Mouse (Mus musculus) limb, embryonic 13.5 days (tissue): ENCODE results near the gene Pamr1. TPM values are rescaled to one million over a fixed set of nuclear protein-coding genes. Genes with fewer than 3 reads are reported as not detected.

Experiments
- ATAC-seq: fragments of 200-750 bp; cut with Nextera tagmentation; 2 replicates; pipeline ENCODE4 v1.8.0; 2017; ENCODE audit warnings: low read depth, moderate number of reproducible peaks, moderate TSS enrichment; ENCODE audit not compliant: low FRiP score
- H3K27ac ChIP-seq: fragments of 300-500 bp; sonication (generic); 2 replicates; pipeline ENCODE4 v1.5.1; 2015; ENCODE audit warnings: inconsistent platforms, mild to moderate bottlenecking, moderate library complexity
- H3K27me3 ChIP-seq: fragments of 300-500 bp; sonication (generic); 2 replicates; pipeline ENCODE4 v1.6.1; 2015; ENCODE audit warnings: mild to moderate bottlenecking, inconsistent platforms
- H3K36me3 ChIP-seq: fragments of 300-500 bp; sonication (generic); 2 replicates; pipeline ENCODE4 v1.6.1; 2015; ENCODE audit warnings: inconsistent platforms, mild to moderate bottlenecking, moderate library complexity
- H3K4me1 ChIP-seq: fragments of 300-500 bp; sonication (generic); 2 replicates; pipeline ENCODE4 v1.6.1; 2015; ENCODE audit warnings: inconsistent platforms
- H3K4me2 ChIP-seq: fragments of 300-500 bp; sonication (generic); replicated peaks from 2 replicates; pipeline ENCODE4 v1.6.1; 2015; ENCODE audit warnings: inconsistent platforms, mild to moderate bottlenecking, moderate library complexity
- H3K4me3 ChIP-seq: fragments of 300-500 bp; sonication (generic); 2 replicates; pipeline ENCODE4 v1.5.1; 2015; ENCODE audit warnings: moderate library complexity, mild to moderate bottlenecking, inconsistent platforms
- H3K9ac ChIP-seq: fragments of 300-500 bp; sonication (generic); 2 replicates; pipeline ENCODE4 v1.6.1; 2015; ENCODE audit warnings: mild to moderate bottlenecking, inconsistent platforms
- H3K9me3 ChIP-seq: fragments of 300-500 bp; sonication (generic); 2 replicates; pipeline ENCODE4 v1.6.1; 2016; ENCODE audit warnings: inconsistent platforms
- WGBS: fragments of 180-500 bp; shearing (Covaris S2); methylation state at CpG from one replicate; pipeline ENCODE4 v1.1.7; 2015; 5-methylcytosine and 5-hydroxymethylcytosine counted together
- polyA plus RNA-seq: library from polyadenylated mRNA; unstranded; fragments of >200 nt; fragmentation: Nextera tagmentation; extraction: Ambion mirVana; gene quantifications from 2 replicates; pipeline ENCODE4 v1.2.1, GENCODE M21; 2015

The Pamr1 gene
- polyA plus RNA-seq, 1 experiment from 2014 or later, result 58.4 TPM

GRCm38 (mm10) chr2:102674582-102674981, 124.8 kb downstream of the Pamr1 start:
- no peaks in the 10 kb centered on the region for H3K9me3 ChIP-seq
- WGBS, result 17% methylated on average over 2 of the region's 2 CpGs
- no peak overlapping the region for H3K4me2 ChIP-seq
- H3K27me3 ChIP-seq, result peaks cover 24% of the 10 kb centered on the region
- H3K27ac ChIP-seq, result no peak overlapping the region; the same call in 1 of the 2 replicates
- no peaks in the 10 kb centered on the region for H3K36me3 ChIP-seq
- H3K9ac ChIP-seq, result no peak overlapping the region
- ATAC-seq, result peak; percentile 24; the same call in 1 of the 2 replicates
- H3K4me1 ChIP-seq, result peaks cover 24% of the 10 kb centered on the region
- no peak overlapping the region for H3K4me3 ChIP-seq

- ATAC-seq, result no peak
- peak overlapping the region; percentile 39; the same call in 1 of the 2 replicates for H3K27ac ChIP-seq
- no peak overlapping the region for H3K4me3 ChIP-seq
- peaks cover 31% of the 10 kb centered on the region for H3K27me3 ChIP-seq
- H3K36me3 ChIP-seq, result no peaks in the 10 kb centered on the region
- WGBS, result 70% methylated on average over 6 of the region's 6 CpGs
- no peaks in the 10 kb centered on the region for H3K9me3 ChIP-seq
- no peak overlapping the region for H3K4me2 ChIP-seq
- peaks cover 24% of the 10 kb centered on the region for H3K4me1 ChIP-seq
- H3K9ac ChIP-seq, result no peak overlapping the region
These were observed 125.5 kb downstream of the Pamr1 start for GRCm38 (mm10) chr2:102675275-102675674.

- 92% methylated on average over 9 of the region's 9 CpGs for WGBS
- no peak overlapping the region for H3K9ac ChIP-seq
- no peak for ATAC-seq
- no peak overlapping the region for H3K4me2 ChIP-seq
- peaks cover 24% of the 10 kb centered on the region for H3K4me1 ChIP-seq
- peaks cover 38% of the 10 kb centered on the region for H3K27me3 ChIP-seq
- no peak overlapping the region; the same call in 1 of the 2 replicates for H3K27ac ChIP-seq
- no peaks in the 10 kb centered on the region for H3K36me3 ChIP-seq
- no peak overlapping the region for H3K4me3 ChIP-seq
- no peaks in the 10 kb centered on the region for H3K9me3 ChIP-seq
These were observed 127.0 kb downstream of the Pamr1 start for GRCm38 (mm10) chr2:102676716-102677312.

DNA sequence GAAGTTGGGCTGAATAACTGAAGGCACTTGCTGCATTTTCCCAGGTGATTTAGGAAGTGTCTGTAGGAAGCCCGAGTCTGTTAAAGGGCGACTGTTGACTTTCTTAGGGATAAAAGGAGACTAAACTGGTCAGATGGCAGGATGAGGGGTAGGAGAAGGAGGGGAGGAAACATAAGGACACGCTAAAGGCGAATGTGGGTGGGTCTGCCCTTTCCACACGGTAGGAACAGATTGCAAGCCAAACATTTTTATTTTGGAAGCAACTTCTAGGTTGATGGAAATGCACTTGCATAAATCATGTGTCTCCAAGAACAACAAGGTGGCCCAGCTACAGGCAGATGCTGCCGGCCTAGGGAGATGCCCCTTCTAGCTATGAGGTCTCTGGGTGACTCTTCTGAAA, 127.6 kb downstream of the Pamr1 start:
- no peaks in the 10 kb centered on the region for H3K9me3 ChIP-seq
- ATAC-seq, result no peak
- 68% methylated on average over 6 of the region's 6 CpGs for WGBS
- peaks cover 24% of the 10 kb centered on the region for H3K4me1 ChIP-seq
- H3K4me2 ChIP-seq, result no peak overlapping the region
- no peak overlapping the region for H3K4me3 ChIP-seq
- H3K9ac ChIP-seq, result no peak overlapping the region
- peaks cover 34% of the 10 kb centered on the region for H3K27me3 ChIP-seq
- H3K36me3 ChIP-seq, result no peaks in the 10 kb centered on the region
- no peak overlapping the region for H3K27ac ChIP-seq

- 36% methylated on average over 7 of the region's 7 CpGs for WGBS
- peaks cover 32% of the 10 kb centered on the region for H3K27me3 ChIP-seq
- ATAC-seq, result no peak
- no peak overlapping the region for H3K4me2 ChIP-seq
- H3K4me3 ChIP-seq, result no peak overlapping the region
- no peak overlapping the region for H3K27ac ChIP-seq
- no peaks in the 10 kb centered on the region for H3K36me3 ChIP-seq
- H3K9ac ChIP-seq, result no peak overlapping the region
- H3K9me3 ChIP-seq, result no peaks in the 10 kb centered on the region
- H3K4me1 ChIP-seq, result peaks cover under 1% of the 10 kb centered on the region
These were observed 131.5 kb downstream of the Pamr1 start for GRCm38 (mm10) chr2:102681351-102681750.

- H3K27me3 ChIP-seq, result peaks cover 32% of the 10 kb centered on the region
- WGBS, result 46% methylated on average over 5 of the region's 5 CpGs
- no peaks in the 10 kb centered on the region for H3K4me1 ChIP-seq
- no peak overlapping the region for H3K9ac ChIP-seq
- H3K9me3 ChIP-seq, result no peaks in the 10 kb centered on the region
- no peak overlapping the region for H3K4me3 ChIP-seq
- no peak overlapping the region for H3K4me2 ChIP-seq
- no peak overlapping the region for H3K27ac ChIP-seq
- ATAC-seq, result no peak
- H3K36me3 ChIP-seq, result no peaks in the 10 kb centered on the region
These were observed 132.4 kb downstream of the Pamr1 start for GRCm38 (mm10) chr2:102682168-102682567.

GRCm38 (mm10) chr2:102685371-102686107, 135.7 kb downstream of the Pamr1 start:
- 86% methylated on average over 7 of the region's 7 CpGs for WGBS
- Histone ChIP-seq H3K36me3 (no peaks in the 10 kb centered on the region), H3K4me2 (no peak overlapping the region), H3K9ac (no peak overlapping the region), H3K4me1 (no peaks in the 10 kb centered on the region), H3K9me3 (no peaks in the 10 kb centered on the region), H3K27ac (no peak overlapping the region), H3K4me3 (no peak overlapping the region), H3K27me3 (peaks cover 19% of the 10 kb centered on the region)
- peak; percentile 54 for ATAC-seq

- Histone ChIP-seq H3K4me2 (no peak overlapping the region), H3K4me3 (no peak overlapping the region), H3K9me3 (0 out of 2 replicates have a peak, but pooled peaks cover 1% of the 10 kb centered on the region), H3K27me3 (peaks cover 14% of the 10 kb centered on the region), H3K4me1 (no peaks in the 10 kb centered on the region), H3K9ac (no peak overlapping the region), H3K36me3 (no peaks in the 10 kb centered on the region), H3K27ac (no peak overlapping the region)
- 61% methylated on average over 9 of the region's 9 CpGs for WGBS
- ATAC-seq, result no peak
These were observed 136.3 kb downstream of the Pamr1 start for GRCm38 (mm10) chr2:102686108-102686450.

Other genes starting within 250 kb of the Pamr1 start
- 34.5 and 36.5 TPM in 2 replicates for gene Trim44, start 142.2 kb upstream of the Pamr1 start, polyA plus RNA-seq
- gene Fjx1, start 97.5 kb upstream of the Pamr1 start, polyA plus RNA-seq, result 22.6 and 25.7 TPM in 2 replicates
- gene Slc1a2, start 108.6 kb downstream of the Pamr1 start, polyA plus RNA-seq, result 1.0 TPM in 2 replicates